Mouse (Mus musculus) liver, postnatal 0 days (tissue): ENCODE data around the gene Coro2a. TPM values are rescaled to one million over a fixed set of nuclear protein-coding genes. Genes with fewer than 3 reads are reported as not detected.

Experiments used
- ATAC-seq: fragments of 200-750 bp; cut with Nextera tagmentation; 2 replicates; pipeline ENCODE4 v1.8.0; 2017; ENCODE audit warnings: mild to moderate bottlenecking, moderate library complexity
- DNase-seq: peaks from one replicate; pipeline ENCODE4 v3.0.0-alpha.2; 2016
- H3K27ac ChIP-seq: fragments of 300-500 bp; sonication (generic); 2 replicates; pipeline ENCODE4 v1.5.1; 2014; ENCODE audit warnings: antibody characterized with exemption, moderate library complexity, mild to moderate bottlenecking, low read depth
- H3K27me3 ChIP-seq: fragments of 300-500 bp; sonication (generic); 2 replicates; pipeline ENCODE4 v1.6.1; 2014; ENCODE audit warnings: low read length, control low read depth, mixed read lengths; ENCODE audit not compliant: insufficient read depth
- H3K36me3 ChIP-seq: fragments of 300-500 bp; sonication (generic); replicated peaks from 2 replicates; pipeline ENCODE4 v1.6.1; 2014; ENCODE audit warnings: mild to moderate bottlenecking, control low read depth, low read length, moderate library complexity, mixed read lengths; ENCODE audit not compliant: insufficient read depth
- H3K4me1 ChIP-seq: fragments of 300-500 bp; sonication (generic); 2 replicates; pipeline ENCODE4 v1.6.1; 2014; ENCODE audit warnings: antibody characterized with exemption, mild to moderate bottlenecking, control low read depth; ENCODE audit not compliant: insufficient read depth
- H3K4me2 ChIP-seq: fragments of 300-500 bp; sonication (generic); 2 replicates; pipeline ENCODE4 v1.6.1; 2014; ENCODE audit warnings: low read depth, mild to moderate bottlenecking, low read length, moderate library complexity, mixed read lengths
- H3K4me3 ChIP-seq: fragments of 300-500 bp; sonication (generic); 2 replicates; pipeline ENCODE4 v1.5.1; 2014; ENCODE audit warnings: low read depth, low read length
- H3K9ac ChIP-seq: fragments of 300-500 bp; sonication (generic); replicated peaks from 2 replicates; pipeline ENCODE4 v1.6.1; 2014; ENCODE audit warnings: mild to moderate bottlenecking, moderate library complexity
- H3K9me3 ChIP-seq: fragments of 300-500 bp; sonication (generic); 2 replicates; pipeline ENCODE4 v1.6.1; 2016; ENCODE audit warnings: mild to moderate bottlenecking, control low read depth, low read length, mixed read lengths
- CTCF ChIP-seq: sonication (generic); IDR thresholded peaks from 2 replicates; pipeline ENCODE4 v1.5.1; 2016; ENCODE audit warnings: antibody characterized with exemption, low read depth
- EP300 ChIP-seq: IDR thresholded peaks from 2 replicates; pipeline ENCODE4 v1.6.1; 2016; ENCODE audit warnings: antibody characterized with exemption, low read depth, mild to moderate bottlenecking
- WGBS: fragments of 180-500 bp; shearing (Covaris S2); extraction: QIAGEN DNeasy Blood & Tissue Kit; methylation state at CpG from one replicate; pipeline ENCODE4 v1.1.7; 2014; ENCODE audit not compliant: insufficient replicate concordance; 5-methylcytosine and 5-hydroxymethylcytosine counted together
- polyA plus RNA-seq: library from polyadenylated mRNA; unstranded; fragments of >200 nt; fragmentation: Nextera tagmentation; extraction: Ambion mirVana; gene quantifications from 2 replicates; pipeline ENCODE4 v1.2.1, GENCODE M21; 2015

Coro2a gene
- polyA plus RNA-seq, 1 experiment from 2014 or later: 2.2 TPM

- H3K9me3 ChIP-seq: no peaks in the 10 kb centered on the region
- DNase-seq (no peak), ATAC-seq (peak; percentile 58)
- H3K4me2 ChIP-seq: peak overlapping the region; percentile 32
- H3K4me3 ChIP-seq: no peak overlapping the region
- peak overlapping the region; percentile 87 for H3K27ac ChIP-seq
- H3K4me1 ChIP-seq: peaks cover 42% of the 10 kb centered on the region
- H3K27me3 ChIP-seq: no peaks in the 10 kb centered on the region
- peaks cover 7% of the 10 kb centered on the region for H3K36me3 ChIP-seq
- no peak overlapping the region for H3K9ac ChIP-seq
- 53% methylated on average over 7 of the region's 7 CpGs for WGBS
- no peak for TF ChIP-seq CTCF
- no peak for TF ChIP-seq EP300
Observed at GRCm38 (mm10) chr4:46529722-46530121, 72.3 kb downstream of the Coro2a start.

- Histone ChIP-seq H3K4me1 (peaks cover 30% of the 10 kb centered on the region), H3K4me3 (peak overlapping the region; percentile 44), H3K36me3 (peaks cover 20% of the 10 kb centered on the region), H3K27me3 (no peaks in the 10 kb centered on the region), H3K4me2 (peak overlapping the region; percentile 80), H3K27ac (peak overlapping the region; percentile 92), H3K9me3 (no peaks in the 10 kb centered on the region), H3K9ac (peak overlapping the region; percentile 65)
- DNase-seq: no peak
- peak; percentile 81 for ATAC-seq
- 12% methylated on average over 7 of the region's 7 CpGs for WGBS
- TF ChIP-seq EP300: no peak
- no peak for TF ChIP-seq CTCF
Observed at GRCm38 (mm10) chr4:46527558-46527926, 74.5 kb downstream of the Coro2a start.

GRCm38 (mm10) chr4:46526798-46527557, 75.0 kb downstream of the Coro2a start:
- H3K36me3 ChIP-seq: peaks cover 21% of the 10 kb centered on the region
- H3K27ac ChIP-seq: peak overlapping the region; percentile 92
- H3K27me3 ChIP-seq: no peaks in the 10 kb centered on the region
- H3K4me1 ChIP-seq: peaks cover 30% of the 10 kb centered on the region
- ATAC-seq: peak; percentile 88
- TF ChIP-seq CTCF: peak; percentile 73
- TF ChIP-seq EP300: peak; percentile 94
- H3K4me2 ChIP-seq: peak overlapping the region; percentile 80
- DNase-seq: peak; percentile 73
- no peaks in the 10 kb centered on the region for H3K9me3 ChIP-seq
- H3K9ac ChIP-seq: peak overlapping the region; percentile 65
- H3K4me3 ChIP-seq: peak overlapping the region; percentile 44
- WGBS: 39% methylated on average over 17 of the region's 17 CpGs

GRCm38 (mm10) chr4:46526226-46526625, 75.8 kb downstream of the Coro2a start:
- ATAC-seq: no peak
- Histone ChIP-seq H3K9me3 (no peaks in the 10 kb centered on the region), H3K27ac (no peak overlapping the region; the same call in 1 of the 2 replicates), H3K36me3 (peaks cover 27% of the 10 kb centered on the region), H3K27me3 (no peaks in the 10 kb centered on the region), H3K9ac (no peak overlapping the region), H3K4me2 (no peak overlapping the region), H3K4me1 (peaks cover 30% of the 10 kb centered on the region), H3K4me3 (no peak overlapping the region)
- WGBS: 74% methylated on average over 3 of the region's 3 CpGs
- DNase-seq: no peak
- TF ChIP-seq EP300: no peak
- no peak for TF ChIP-seq CTCF

GRCm38 (mm10) chr4:46523324-46523723, 78.7 kb downstream of the Coro2a start:
- 82% methylated on average over 4 of the region's 4 CpGs for WGBS
- no peak overlapping the region for H3K4me3 ChIP-seq
- no peak for ATAC-seq

GRCm38 (mm10) chr4:46521457-46521856, 80.5 kb downstream of the Coro2a start:
- Histone ChIP-seq H3K4me1 (peaks cover 2% of the 10 kb centered on the region; the same call in 1 of the 2 replicates), H3K27me3 (no peaks in the 10 kb centered on the region), H3K27ac (no peak overlapping the region), H3K9ac (no peak overlapping the region), H3K4me3 (no peak overlapping the region), H3K36me3 (peaks cover 40% of the 10 kb centered on the region), H3K4me2 (no peak overlapping the region), H3K9me3 (no peaks in the 10 kb centered on the region)
- no peak for DNase-seq
- ATAC-seq: no peak
- TF ChIP-seq EP300 (no peak), CTCF (no peak)
- 79% methylated on average over 10 of the region's 10 CpGs for WGBS

More at GRCm38 (mm10) chr4:46523324-46523723, 78.7 kb downstream of the Coro2a start:
- Histone ChIP-seq H3K27ac (no peak overlapping the region), H3K27me3 (no peaks in the 10 kb centered on the region), H3K9me3 (no peaks in the 10 kb centered on the region), H3K36me3 (peaks cover 37% of the 10 kb centered on the region), H3K9ac (no peak overlapping the region), H3K4me1 (peaks cover 16% of the 10 kb centered on the region), H3K4me2 (no peak overlapping the region)
- TF ChIP-seq EP300 (no peak), CTCF (no peak)
- DNase-seq: no peak
